ENCODE assay signal across 12 mouse cellular contexts in genomic region chr17:29431553-29432297, GRCm38 (mm10). TPM values are rescaled to one million over a fixed set of nuclear protein-coding genes. Genes with fewer than 3 reads are reported as not detected.
DNase-seq lines count a peak whose midpoint lies in the region; ATAC-seq and TF ChIP-seq lines count a peak whose summit lies in the region.
"Had no signal": no experiment of that assay in that cellular context is flagged by ENCODE, and none has a peak within 500 bp of the region (broad histone marks: within the 10 kb centered on the region; RNA-seq: fewer than 3 reads in every experiment).

No protein-coding gene starts in this region.

- no peak overlapping the region for H3K27ac ChIP-seq in hindbrain, postnatal 0 days
- H3K27ac ChIP-seq in hindbrain, embryonic 12.5 days: no peak overlapping the region

- no peak for ATAC-seq in hindbrain, postnatal 0 days
- no peak for ATAC-seq in hindbrain, embryonic 12.5 days (ENCODE audit: low FRiP score)
- ATAC-seq in megakaryocyte, adult 5-6 weeks (ENCODE audit: poor library complexity, severe bottlenecking): peak; percentile 72

- no peaks in the 10 kb centered on the region for H3K9me3 ChIP-seq in hindbrain, postnatal 0 days (ENCODE audit: low read length)
- H3K9me3 ChIP-seq in hindbrain, embryonic 12.5 days (replicated peaks): no peaks in the 10 kb centered on the region
- H3K9me3 ChIP-seq: G1E had no signal

- 0 out of 2 replicates have a peak, but pooled peaks cover 5% of the 10 kb centered on the region for H3K4me1 ChIP-seq in hindbrain, postnatal 0 days (ENCODE audit: insufficient read depth, low read length)
- H3K4me1 ChIP-seq in hindbrain, embryonic 12.5 days: peaks cover 21% of the 10 kb centered on the region

- intact Hi-C loops in heart, postnatal 25 days (cut with DNase I): no loop called here

- peak; percentile 11 for DNase-seq in hindbrain, postnatal 0 days (ENCODE audit: low spot score)
- DNase-seq in R1 (ENCODE audit: low read depth, low spot score): peak; percentile 38
- peak; percentile 21 for DNase-seq in heart, postnatal 25 days (ENCODE audit: low spot score)
- no peak for DNase-seq in embryo, embryonic 10 days (ENCODE audit: low spot score)
- no peak for DNase-seq in urinary bladder, adult 2 months (ENCODE audit: low spot score)
- DNase-seq in kidney, adult 8-10 months: no peak
- DNase-seq: cerebellum, adult 8-10 months; layer of hippocampus, adult 9-11 months had no signal

- WGBS in hindbrain, postnatal 0 days: 55% methylated on average over 8 of the region's 8 CpGs
- WGBS in hindbrain, embryonic 12.5 days: 61% methylated on average over 8 of the region's 8 CpGs

- H3K4me2 ChIP-seq in hindbrain, postnatal 0 days (ENCODE audit: low read depth, low read length): no peak overlapping the region
- H3K4me2 ChIP-seq in hindbrain, embryonic 12.5 days (replicated peaks): no peak overlapping the region

- no peak overlapping the region for H3K9ac ChIP-seq in hindbrain, postnatal 0 days (replicated peaks; ENCODE audit: low read length)
- no peak overlapping the region for H3K9ac ChIP-seq in hindbrain, embryonic 12.5 days

- H3K27me3 ChIP-seq in hindbrain, postnatal 0 days (ENCODE audit: insufficient read depth, low read length): no peaks in the 10 kb centered on the region
- H3K27me3 ChIP-seq in hindbrain, embryonic 12.5 days: no peaks in the 10 kb centered on the region

- no peak overlapping the region for H3K4me3 ChIP-seq in hindbrain, postnatal 0 days (ENCODE audit: low read length)
- no peak overlapping the region for H3K4me3 ChIP-seq in hindbrain, embryonic 12.5 days
- H3K4me3 ChIP-seq: myocyte had no signal

- no peaks in the 10 kb centered on the region for H3K36me3 ChIP-seq in hindbrain, postnatal 0 days (ENCODE audit: insufficient read depth, low read length)
- H3K36me3 ChIP-seq in hindbrain, embryonic 12.5 days: no peaks in the 10 kb centered on the region
- H3K36me3 ChIP-seq: G1E had no signal

- no peak for TF ChIP-seq CTCF in hindbrain, postnatal 0 days (IDR thresholded peaks at IDR 0.05; ENCODE audit: low read depth)

RNA-seq across cellular contexts. Expression of gene Pim1, which starts 58.8 kb away (rescaled TPM):
- 15.4 and 18.9 TPM in 2 replicates for total RNA-seq in hindbrain, postnatal 0 days (2014; rRNA removed)
- 14.6 and 16.8 TPM in 2 replicates for polyA plus RNA-seq in hindbrain, postnatal 0 days (2015; fragmentation: Nextera tagmentation; extraction: Ambion mirVana)
- polyA plus RNA-seq in hindbrain, embryonic 12.5 days (2016; fragmentation: Nextera tagmentation; extraction: Ambion mirVana): 17.8 and 19.2 TPM in 2 replicates
- total RNA-seq in heart, postnatal 25 days (2021): 10 to 100 TPM; 22.1 to 32.7 TPM
- 65.2 and 66.9 TPM in 2 replicates for total RNA-seq in megakaryocyte, adult 5-6 weeks (2015)
- 155 and 168 TPM in 2 replicates for total RNA-seq in megakaryocyte, adult 5-6 weeks (2017)
- 21.2 and 24.4 TPM in 2 replicates for polyA plus RNA-seq in urinary bladder, adult 2 months (2012; rRNA removed)

Comparison
In these comparisons a context has a peak if more than half of its experiments do, and no peak if none do; other contexts are left out.
1. DNase-seq: peak in hindbrain, postnatal 0 days (single experiment), R1 (single experiment) and heart, postnatal 25 days (single experiment); none in embryo, embryonic 10 days (single experiment), urinary bladder, adult 2 months (single experiment) and kidney, adult 8-10 months (0 of 2).